Mouse (Mus musculus) lung, adult 2 months (tissue): Measurements from ENCODE around the gene Cdc20b.

Experiments used
- CTCF ChIP-seq: fragments of 200-500 bp; IDR thresholded peaks from 2 replicates; pipeline ENCODE4 v1.5.1; 2011; ENCODE audit warnings: mild to moderate bottlenecking, low read length, control low read depth; ENCODE audit not compliant: insufficient read depth
- POLR2A ChIP-seq: fragments of 200-500 bp; IDR thresholded peaks from 2 replicates; pipeline ENCODE4 v1.6.1; 2011; ENCODE audit warnings: low read depth, mild to moderate bottlenecking, control low read depth, low read length, borderline replicate concordance; ENCODE audit errors: extremely low read depth

DNA sequence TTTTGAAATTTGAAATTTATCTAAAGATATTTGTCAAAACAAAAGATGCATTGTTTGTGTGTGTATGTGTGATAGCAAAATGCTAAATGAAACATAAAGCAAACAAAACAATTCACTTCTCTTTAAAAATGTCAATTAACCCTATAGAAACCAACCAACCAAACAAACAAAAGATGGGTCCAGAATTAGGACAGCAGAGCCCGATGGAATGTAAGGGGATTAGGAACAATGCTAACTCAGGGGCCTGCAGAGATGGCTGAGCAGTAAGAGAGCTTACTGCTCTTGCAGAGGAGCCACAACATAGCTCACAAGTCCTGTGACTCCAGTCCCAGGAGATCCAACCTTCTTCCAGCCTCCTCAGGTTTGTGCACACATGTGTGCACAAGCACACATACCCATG, 47.2 kb downstream of the Cdc20b start:
- TF ChIP-seq POLR2A (no peak), CTCF (no peak)
